Mouse (Mus musculus) ES-Bruce4 (cell line): ENCODE data around the gene Gm33815. TPM values are rescaled to one million over a fixed set of nuclear protein-coding genes. Genes with fewer than 3 reads are reported as not detected.
"Not testable (repeated sequence)": the region's sequence is repeated elsewhere in the genome, so short reads cannot be mapped to it uniquely, and the experiment has no call there.

Source experiments
- H3K27ac ChIP-seq: 2 replicates; pipeline ENCODE4 v1.5.1; 2012; ENCODE audit warnings: low read length, inconsistent platforms; ENCODE audit not compliant: insufficient read depth
- H3K27me3 ChIP-seq: 2 replicates; pipeline ENCODE4 v1.6.1; 2012; ENCODE audit warnings: mild to moderate bottlenecking, low read length, inconsistent platforms; ENCODE audit not compliant: control insufficient read depth, poor library complexity, insufficient read depth, severe bottlenecking
- H3K36me3 ChIP-seq: 2 replicates; pipeline ENCODE4 v1.6.1; 2012; ENCODE audit warnings: inconsistent platforms, mild to moderate bottlenecking, low read length, moderate library complexity; ENCODE audit not compliant: control insufficient read depth, poor library complexity, insufficient read depth, severe bottlenecking
- H3K4me1 ChIP-seq: one replicate; pipeline ENCODE4 v1.8.1; 2011; ENCODE audit warnings: low read length; ENCODE audit not compliant: control insufficient read depth, insufficient read depth
- H3K4me3 ChIP-seq: 2 replicates; pipeline ENCODE4 v1.5.1; 2011; ENCODE audit warnings: low read depth, mild to moderate bottlenecking, low read length
- H3K9ac ChIP-seq: 2 replicates; pipeline ENCODE4 v1.6.1; 2012; ENCODE audit warnings: low read depth, mild to moderate bottlenecking, inconsistent platforms; ENCODE audit not compliant: poor library complexity, severe bottlenecking
- H3K9me3 ChIP-seq: replicated peaks from 2 replicates; pipeline ENCODE4 v1.6.1; 2012; ENCODE audit warnings: mild to moderate bottlenecking, low read length, inconsistent platforms; ENCODE audit not compliant: control insufficient read depth, poor library complexity, insufficient read depth, severe bottlenecking
- polyA plus RNA-seq: library from polyadenylated mRNA; stranded (reverse); fragments of >200 nt; gene quantifications from 2 replicates; pipeline ENCODE4 v1.2.4, GENCODE M21; 2011; ENCODE audit warnings: low read depth; ENCODE audit not compliant: missing spikeins, insufficient read depth, insufficient read length

Gene Gm33815
- polyA plus RNA-seq: not detected in 2 replicates

DNA sequence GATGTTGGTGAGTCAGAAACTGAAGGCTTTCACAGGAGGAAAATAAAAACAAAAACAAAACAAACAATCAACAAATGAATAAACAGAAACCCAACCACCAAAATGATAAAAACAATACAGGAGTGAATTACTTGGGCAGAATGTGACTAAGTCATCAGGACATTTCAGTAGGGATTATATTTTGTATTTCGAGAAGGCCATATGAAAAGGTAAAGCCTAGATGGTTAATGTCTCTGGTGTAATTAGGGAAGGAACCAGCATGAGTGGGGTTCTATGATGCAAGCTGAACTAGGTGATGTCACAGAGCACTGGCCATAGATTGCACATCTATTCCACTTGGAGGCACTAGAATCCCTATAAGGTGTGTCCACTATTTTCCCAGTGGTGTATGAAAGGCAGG lies at the start of gene Gm33815:
Gene Gm33815, plus strand, starts transcription at position 301 of the 400 bp plus-strand sequence.
- not testable (repeated sequence) for H3K27ac ChIP-seq

More for the DNA sequence above, at the start of gene Gm33815:
- H3K9ac ChIP-seq, H3K27me3 ChIP-seq, H3K9me3 ChIP-seq, H3K4me3 ChIP-seq, H3K36me3 ChIP-seq, H3K4me1 ChIP-seq: not testable (repeated sequence)
